10 mouse cellular contexts compared by ENCODE assay signal in the genomic region with DNA sequence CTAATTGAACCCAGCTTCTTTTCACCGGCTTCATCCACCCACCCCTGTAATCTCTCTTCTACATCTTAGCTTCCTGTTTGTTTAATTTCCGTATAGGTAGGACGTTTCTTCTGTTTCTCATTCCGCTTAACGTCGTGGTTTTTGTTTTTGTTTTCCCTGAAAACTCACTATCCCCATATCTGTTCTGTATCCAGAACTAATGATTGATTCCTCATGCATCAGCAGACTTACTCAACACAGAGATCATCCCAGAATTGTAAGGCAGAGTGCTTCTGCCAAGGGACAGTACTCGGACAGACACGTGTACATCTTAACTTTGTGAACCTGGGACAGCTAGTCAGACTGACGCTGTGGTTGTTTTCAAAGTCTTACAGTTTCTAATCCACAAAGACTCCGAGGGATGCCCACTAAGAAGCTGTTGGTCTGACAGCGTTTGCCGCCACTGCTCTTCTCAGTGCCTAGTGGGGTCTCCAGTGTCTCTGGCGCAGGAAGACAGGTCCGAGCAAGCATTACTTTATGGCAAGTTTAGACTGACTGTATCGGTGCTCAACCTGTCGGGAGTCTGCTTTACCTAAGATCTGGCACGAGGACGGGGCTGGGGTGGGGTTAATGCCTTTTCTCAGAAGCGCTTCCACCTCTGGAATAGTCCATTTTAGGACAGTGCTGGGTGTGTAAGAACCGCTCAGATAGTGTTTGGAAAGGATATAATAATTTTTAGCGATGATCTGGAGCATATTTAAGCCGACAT. TPM values are rescaled to one million over a fixed set of nuclear protein-coding genes. Genes with fewer than 3 reads are reported as not detected.
DNase-seq lines count a peak whose midpoint lies in the region; ATAC-seq lines count a peak whose summit lies in the region.
"Had no signal": no experiment of that assay in that cellular context is flagged by ENCODE, and none has a peak within 500 bp of the region (broad histone marks: within the 10 kb centered on the region; RNA-seq: fewer than 3 reads in every experiment).

No protein-coding gene starts in this region.

- H3K9me3 ChIP-seq in forebrain, embryonic 16.5 days (ENCODE audit: control insufficient read depth, low read length) = no peaks in the 10 kb centered on the region
- no peaks in the 10 kb centered on the region for H3K9me3 ChIP-seq in limb, embryonic 15.5 days
- H3K9me3 ChIP-seq in neural tube, embryonic 12.5 days = no peaks in the 10 kb centered on the region
- H3K9me3 ChIP-seq: megakaryocyte, embryonic 14.5 days had no signal

- WGBS in forebrain, embryonic 16.5 days = 8% methylated on average over 22 of the region's 22 CpGs
- 4% methylated on average over 22 of the region's 22 CpGs for WGBS in limb, embryonic 15.5 days
- WGBS in neural tube, embryonic 12.5 days = 11% methylated on average over 22 of the region's 22 CpGs

- no peak for ATAC-seq in forebrain, embryonic 16.5 days
- no peak for ATAC-seq in limb, embryonic 15.5 days (ENCODE audit: insufficient number of reproducible peaks, low FRiP score, low TSS enrichment, low read depth)
- ATAC-seq in neural tube, embryonic 12.5 days (ENCODE audit: low FRiP score, low read depth) = no peak

- H3K4me3 ChIP-seq in forebrain, embryonic 16.5 days (replicated peaks; ENCODE audit: low read length) = peak overlapping the region; percentile 44
- H3K4me3 ChIP-seq in limb, embryonic 15.5 days = peak overlapping the region; percentile 46
- H3K4me3 ChIP-seq in neural tube, embryonic 12.5 days = peak overlapping the region; percentile 25

- peaks cover 10% of the 10 kb centered on the region for H3K4me1 ChIP-seq in forebrain, embryonic 16.5 days (replicated peaks; ENCODE audit: control insufficient read depth, insufficient read depth, low read length)
- H3K4me1 ChIP-seq in limb, embryonic 15.5 days = peaks cover 23% of the 10 kb centered on the region
- H3K4me1 ChIP-seq in neural tube, embryonic 12.5 days = peaks cover 12% of the 10 kb centered on the region

- no peaks in the 10 kb centered on the region for H3K36me3 ChIP-seq in forebrain, embryonic 16.5 days (ENCODE audit: control insufficient read depth, insufficient read depth)
- H3K36me3 ChIP-seq in limb, embryonic 15.5 days = no peaks in the 10 kb centered on the region
- H3K36me3 ChIP-seq in neural tube, embryonic 12.5 days = no peaks in the 10 kb centered on the region

- peak overlapping the region; percentile 46; the same call in 1 of the 2 replicates for H3K9ac ChIP-seq in forebrain, embryonic 16.5 days (replicated peaks; ENCODE audit: low read depth, low read length)
- peak overlapping the region; percentile 24 for H3K9ac ChIP-seq in limb, embryonic 15.5 days
- H3K9ac ChIP-seq in neural tube, embryonic 12.5 days = no peak overlapping the region

- H3K4me2 ChIP-seq in forebrain, embryonic 16.5 days (ENCODE audit: low read length) = peak overlapping the region; percentile 59
- peak overlapping the region; percentile 82 for H3K4me2 ChIP-seq in limb, embryonic 15.5 days
- peak overlapping the region; percentile 60 for H3K4me2 ChIP-seq in neural tube, embryonic 12.5 days (replicated peaks)

- no peak overlapping the region for H3K27ac ChIP-seq in forebrain, embryonic 16.5 days (ENCODE audit: low read length)
- H3K27ac ChIP-seq in limb, embryonic 15.5 days = peak overlapping the region; percentile 43; the same call in 1 of the 2 replicates
- H3K27ac ChIP-seq in neural tube, embryonic 12.5 days = no peak overlapping the region

- peaks cover 21% of the 10 kb centered on the region for H3K27me3 ChIP-seq in forebrain, embryonic 16.5 days (replicated peaks; ENCODE audit: control insufficient read depth, insufficient read depth, low read length)
- H3K27me3 ChIP-seq in limb, embryonic 15.5 days = peaks cover 12% of the 10 kb centered on the region
- peaks cover 34% of the 10 kb centered on the region for H3K27me3 ChIP-seq in neural tube, embryonic 12.5 days (replicated peaks)

- peak; percentile 84 for DNase-seq in heart, adult 11 months
- no peak for DNase-seq in heart, postnatal 4 days
- peak; percentile 39 for DNase-seq in ZHBTc4 (ENCODE audit: low read depth, low spot score)
- no peak for DNase-seq in right cerebral cortex, adult 18-20 months
- no peak for DNase-seq in adrenal gland, adult 2 months

RNA-seq across cellular contexts. Expression of gene Il1rl2, which starts 0.7 kb away (rescaled TPM):
- 1 to 10 TPM; 6.2 to 6.8 TPM for total RNA-seq in heart, postnatal 4 days (2021)
- 1.1 and 1.2 TPM in 2 replicates for polyA plus RNA-seq in forebrain, embryonic 16.5 days (2015; fragmentation: Nextera tagmentation; extraction: Ambion mirVana)
- 9.7 and 10.1 TPM in 2 replicates for polyA plus RNA-seq in limb, embryonic 15.5 days (2015; fragmentation: Nextera tagmentation; extraction: Ambion mirVana)
- 1.4 and 2.0 TPM in 2 replicates for polyA plus RNA-seq in neural tube, embryonic 12.5 days (2016; fragmentation: Nextera tagmentation; extraction: Ambion mirVana)
- 1 to 10 TPM in 1 of 2 experiments, under 1 TPM in 1; 0.86 to 2.6 TPM for total RNA-seq in adrenal gland, adult 2 months (2021)
- 0.29 and 0.35 TPM in 2 replicates for polyA plus RNA-seq in adrenal gland, adult 2 months (2012; rRNA removed)
- polyA plus RNA-seq: C2C12 had no signal

Comparison
In these comparisons a context has a peak if more than half of its experiments do, and no peak if none do; other contexts are left out.
1. DNase-seq: peak in heart, adult 11 months (single experiment) and ZHBTc4 (single experiment); none in heart, postnatal 4 days (single experiment), right cerebral cortex, adult 18-20 months (single experiment) and adrenal gland, adult 2 months (single experiment).
2. Peak in every context shown above with its lines, with median percentiles within 50 percentile points of each other: H3K4me2 ChIP-seq and H3K4me3 ChIP-seq.